Mouse (Mus musculus) embryonic facial prominence, embryonic 14.5 days (tissue): ENCODE measurements at regions not wholly inside any gene's neighbourhood (a gene's known extent, or its start where the extent isn't known, plus 50 kb on each side); places are given as distances from the start of the nearest gene placed in this dataset.
A peak's percentile ranks its signal among the peaks of the same experiment; 100 is the strongest.

ENCODE experiments used
- ATAC-seq: fragments of 200-750 bp; cut with Nextera tagmentation; 2 replicates; pipeline ENCODE4 v1.8.0; 2017; ENCODE audit warnings: low read depth, moderate number of reproducible peaks, moderate TSS enrichment
- DNase-seq: peaks from one replicate; pipeline ENCODE4 v3.0.0-alpha.2; 2015; ENCODE audit warnings: low spot score
- H3K27ac ChIP-seq: fragments of 300-500 bp; sonication (generic); replicated peaks from 2 replicates; pipeline ENCODE4 v1.5.1; 2014; ENCODE audit warnings: low read depth, mild to moderate bottlenecking, low read length, moderate library complexity
- H3K27me3 ChIP-seq: fragments of 300-500 bp; sonication (generic); replicated peaks from 2 replicates; pipeline ENCODE4 v1.6.1; 2014; ENCODE audit warnings: low read length; ENCODE audit not compliant: control insufficient read depth, insufficient read depth
- H3K36me3 ChIP-seq: fragments of 300-500 bp; sonication (generic); 2 replicates; pipeline ENCODE4 v1.6.1; 2014; ENCODE audit warnings: low read length, mixed read lengths; ENCODE audit not compliant: control insufficient read depth, insufficient read depth
- H3K4me1 ChIP-seq: fragments of 300-500 bp; sonication (generic); 2 replicates; pipeline ENCODE4 v1.6.1; 2014; ENCODE audit warnings: antibody characterized with exemption, low read length; ENCODE audit not compliant: control insufficient read depth, insufficient read depth
- H3K4me2 ChIP-seq: fragments of 300-500 bp; sonication (generic); 2 replicates; pipeline ENCODE4 v1.6.1; 2014; ENCODE audit warnings: low read depth, mild to moderate bottlenecking, low read length, moderate library complexity, mixed read lengths
- H3K4me3 ChIP-seq: fragments of 300-500 bp; sonication (generic); 2 replicates; pipeline ENCODE4 v1.5.1; 2014; ENCODE audit warnings: low read depth, mild to moderate bottlenecking, low read length
- H3K9ac ChIP-seq: fragments of 300-500 bp; sonication (generic); 2 replicates; pipeline ENCODE4 v1.6.1; 2014; ENCODE audit warnings: low read depth, mild to moderate bottlenecking, low read length, moderate library complexity, mixed read lengths
- H3K9me3 ChIP-seq: fragments of 300-500 bp; sonication (generic); 2 replicates; pipeline ENCODE4 v1.6.1; 2016; ENCODE audit warnings: low read length; ENCODE audit not compliant: control insufficient read depth
- WGBS: fragments of 180-500 bp; shearing (Covaris S2); extraction: QIAGEN DNeasy Blood & Tissue Kit; methylation state at CpG from one replicate; pipeline ENCODE4 v1.1.7; 2014; 5-methylcytosine and 5-hydroxymethylcytosine counted together

DNA sequence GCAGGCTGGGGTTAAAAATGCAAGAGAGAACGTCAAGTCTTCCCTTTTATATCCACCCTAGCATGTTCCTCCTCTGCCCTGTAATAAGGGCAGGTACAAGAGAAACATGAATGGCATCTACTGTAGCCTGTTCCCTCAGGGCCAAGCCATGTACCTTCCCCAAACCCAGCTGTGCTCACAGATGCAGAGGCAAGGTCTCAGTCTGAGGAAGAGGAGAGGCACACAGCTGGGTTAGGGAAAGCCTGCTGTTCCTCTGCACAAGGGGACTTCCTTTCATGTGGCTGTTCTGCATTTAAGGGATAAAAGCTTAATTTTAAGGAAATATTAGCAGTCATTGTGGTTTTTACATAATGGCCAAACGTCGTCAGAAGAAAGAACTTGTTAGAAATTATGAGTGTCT, 378.8 kb downstream of the Agtpbp1 start:
- Histone ChIP-seq H3K36me3 (no peaks in the 10 kb centered on the region), H3K4me3 (no peak overlapping the region), H3K4me2 (no peak overlapping the region), H3K4me1 (no peaks in the 10 kb centered on the region), H3K27ac (no peak overlapping the region), H3K27me3 (no peaks in the 10 kb centered on the region), H3K9me3 (no peaks in the 10 kb centered on the region), H3K9ac (no peak overlapping the region)
- ATAC-seq = no peak
- DNase-seq = no peak
- 60% methylated on average over 3 of the region's 3 CpGs for WGBS

DNA sequence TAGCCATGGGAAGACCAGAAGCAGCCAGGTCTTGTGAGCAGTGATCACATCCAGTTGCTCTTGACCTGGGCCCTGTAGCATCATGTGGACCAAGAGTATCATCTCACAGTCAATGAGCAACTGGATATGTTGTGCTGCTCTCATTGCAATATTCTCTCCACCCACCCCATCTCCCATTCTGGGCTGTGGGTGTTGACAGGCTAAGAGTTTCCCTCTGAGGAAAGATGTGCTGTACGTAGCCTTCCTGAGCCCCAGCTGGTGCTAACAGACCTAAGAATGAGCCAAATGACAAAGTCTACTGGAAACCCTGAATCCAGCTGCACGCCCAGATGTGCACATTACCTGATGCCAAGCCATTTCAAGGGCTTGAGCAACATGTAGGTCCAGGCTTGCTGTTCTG, 380.5 kb downstream of the Agtpbp1 start:
- H3K36me3 ChIP-seq = no peaks in the 10 kb centered on the region
- no peak overlapping the region for H3K27ac ChIP-seq
- no peak overlapping the region for H3K4me2 ChIP-seq
- no peaks in the 10 kb centered on the region for H3K27me3 ChIP-seq
- no peak overlapping the region for H3K4me3 ChIP-seq
- DNase-seq = no peak
- no peaks in the 10 kb centered on the region for H3K4me1 ChIP-seq
- H3K9ac ChIP-seq = no peak overlapping the region
- no peaks in the 10 kb centered on the region for H3K9me3 ChIP-seq
- 91% methylated on average over 2 of the region's 2 CpGs for WGBS
- no peak for ATAC-seq

DNA sequence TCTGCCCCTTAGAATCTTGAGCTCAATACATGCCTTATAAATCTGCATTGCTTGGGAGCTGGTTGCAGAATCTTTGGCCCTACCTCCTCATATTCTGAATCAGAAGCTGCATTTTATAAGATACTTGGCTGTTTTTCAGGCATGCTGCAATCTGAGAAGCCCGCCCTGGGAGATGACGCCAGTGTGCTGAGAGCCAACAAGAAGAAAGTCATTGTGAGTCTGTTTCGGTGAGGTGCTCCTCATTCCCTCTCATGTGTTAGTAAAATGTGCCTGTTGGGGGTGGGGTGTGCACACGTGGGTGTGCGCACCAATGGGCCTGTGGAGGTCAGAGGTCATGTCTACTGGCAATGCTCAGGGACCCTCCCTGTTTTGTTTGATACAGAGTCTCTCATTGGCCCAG, 388.7 kb downstream of the Agtpbp1 start:
- 48% methylated on average over 5 of the region's 5 CpGs for WGBS
- ATAC-seq (peak; percentile 41; the same call in 1 of the 2 replicates), DNase-seq (peak; percentile 87)
- Histone ChIP-seq H3K4me1 (no peaks in the 10 kb centered on the region), H3K27me3 (no peaks in the 10 kb centered on the region), H3K27ac (0 out of 2 replicates have a peak overlapping the region, but pooled peaks have one; percentile 30), H3K4me3 (no peak overlapping the region), H3K4me2 (no peak overlapping the region), H3K36me3 (no peaks in the 10 kb centered on the region), H3K9me3 (no peaks in the 10 kb centered on the region), H3K9ac (no peak overlapping the region)

DNA sequence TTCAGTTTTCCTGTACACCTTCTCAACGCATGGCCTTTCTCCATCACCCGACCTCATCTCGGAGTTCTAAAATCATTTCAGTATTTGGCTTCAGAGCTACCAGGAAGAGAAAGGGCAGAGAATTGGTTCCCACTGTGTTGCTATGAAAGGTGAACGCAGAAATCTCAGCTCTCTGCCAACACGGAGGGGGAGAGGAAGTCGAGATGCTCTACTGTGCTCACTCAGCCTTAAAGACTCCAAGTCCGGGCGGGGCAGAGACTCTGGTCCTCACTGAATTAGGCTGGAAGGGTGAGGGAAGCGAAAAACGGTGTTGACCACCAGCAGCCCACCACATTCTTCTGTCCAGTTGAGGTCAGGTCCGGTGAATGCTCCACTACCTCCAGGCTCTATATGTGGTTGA, 382.1 kb downstream of the Ntrk2 start:
- Histone ChIP-seq H3K4me2 (no peak overlapping the region), H3K9me3 (no peaks in the 10 kb centered on the region), H3K36me3 (no peaks in the 10 kb centered on the region), H3K4me1 (no peaks in the 10 kb centered on the region), H3K27me3 (no peaks in the 10 kb centered on the region), H3K27ac (no peak overlapping the region), H3K4me3 (no peak overlapping the region), H3K9ac (no peak overlapping the region)
- ATAC-seq = no peak
- no peak for DNase-seq
- 85% methylated on average over 11 of the region's 11 CpGs for WGBS
